Mouse (Mus musculus) heart, adult 2 months (tissue): ENCODE measurements around the gene Snrpe.

Source experiments
- CTCF ChIP-seq: fragments of 200-600 bp; IDR thresholded peaks from 2 replicates; pipeline ENCODE4 v1.8.1; 2022; ENCODE audit warnings: antibody characterized with exemption, mild to moderate bottlenecking, moderate library complexity
- EP300 ChIP-seq: fragments of 200-500 bp; IDR thresholded peaks from 2 replicates; pipeline ENCODE4 v1.6.1; 2011; ENCODE audit warnings: low read depth, low read length, control low read depth; ENCODE audit not compliant: insufficient read depth

DNA sequence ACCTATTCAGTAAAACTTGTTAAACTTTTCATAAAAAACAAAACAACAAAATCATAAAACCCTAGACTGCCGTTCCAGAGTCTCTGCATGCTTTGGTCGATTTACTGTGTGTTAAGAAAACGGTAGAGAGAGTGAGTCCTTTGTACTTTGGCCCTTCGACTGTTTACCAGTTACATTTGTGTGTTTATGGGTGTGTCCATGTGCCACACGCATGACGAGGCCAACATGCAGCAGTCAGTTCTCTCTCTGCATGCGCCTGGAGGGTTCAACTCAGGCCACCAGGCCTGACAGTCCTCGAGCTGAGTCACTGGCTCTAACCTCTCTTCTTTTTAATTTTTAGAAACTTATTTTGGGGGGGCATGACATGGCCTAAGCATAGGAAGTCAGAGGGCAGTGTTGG is 8.2 kb upstream of the Snrpe start:
- TF ChIP-seq CTCF (no peak), EP300 (no peak)
